Mouse (Mus musculus) lung, postnatal 0 days (tissue): Measurements from ENCODE around the gene Ccdc181.

Experiments used
- CTCF ChIP-seq: IDR thresholded peaks from 2 replicates; pipeline ENCODE4 v1.5.1; 2016; ENCODE audit warnings: antibody characterized with exemption, mild to moderate bottlenecking
- EP300 ChIP-seq: IDR thresholded peaks from 2 replicates; pipeline ENCODE4 v1.6.1; 2016; ENCODE audit warnings: antibody characterized with exemption, mild to moderate bottlenecking, control low read depth

- TF ChIP-seq CTCF (peak; percentile 99), EP300 (no peak)
Measured at GRCm38 (mm10) chr1:164316697-164317096, 41.3 kb downstream of the Ccdc181 start.
